Mouse (Mus musculus) right cerebral cortex, adult 18-20 months (tissue): Measurements from ENCODE around the gene Plcxd1.
"Not testable (repeated sequence)": the region's sequence is repeated elsewhere in the genome, so short reads cannot be mapped to it uniquely, and the experiment has no call there.

ENCODE experiments used
- DNase-seq: peaks from one replicate; pipeline ENCODE4 v3.0.0; 2022; ENCODE audit warnings: mixed read lengths

The Plcxd1 gene

DNA sequence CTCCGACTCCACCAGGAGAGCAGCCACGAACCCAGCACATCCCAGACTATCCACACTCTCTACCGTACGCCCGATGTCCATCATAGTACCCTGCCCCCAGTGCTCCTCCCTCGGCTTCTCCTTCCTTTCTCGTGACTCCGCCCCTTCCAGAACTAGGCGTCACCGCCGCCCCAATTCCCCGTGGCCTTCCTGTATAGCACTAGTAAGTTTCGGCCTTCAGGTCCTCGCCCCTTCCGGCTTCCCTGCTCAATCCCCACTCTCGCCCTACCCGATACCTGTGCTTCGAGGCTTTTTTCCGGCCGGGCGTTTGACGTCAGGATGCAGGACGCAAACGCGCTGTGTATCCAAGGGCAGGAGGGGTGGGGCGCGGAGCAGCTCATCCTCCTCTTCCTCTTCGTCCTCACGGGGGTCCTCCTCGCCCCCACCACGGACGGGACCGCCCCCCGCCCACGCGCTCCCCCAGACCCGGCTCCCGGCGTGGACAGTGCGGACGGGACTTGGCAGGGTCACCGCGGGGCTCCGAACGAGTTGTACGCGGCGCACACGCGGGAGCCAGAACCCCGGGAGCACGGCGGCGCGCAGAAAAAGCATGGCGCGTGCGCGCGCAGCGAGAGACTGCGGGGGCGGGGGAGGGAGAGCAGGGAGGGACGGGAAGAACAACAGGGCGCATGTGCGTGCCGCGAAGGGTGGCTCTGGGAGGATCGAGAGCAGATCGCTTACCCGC lies 8.0 kb downstream of the Plcxd1 start, which contains the start of gene Gtpbp6:
TSS of gene Gtpbp6 (minus strand) at position 617 of the 724 bp plus-strand sequence.
- DNase-seq, result peak; percentile 97

DNA sequence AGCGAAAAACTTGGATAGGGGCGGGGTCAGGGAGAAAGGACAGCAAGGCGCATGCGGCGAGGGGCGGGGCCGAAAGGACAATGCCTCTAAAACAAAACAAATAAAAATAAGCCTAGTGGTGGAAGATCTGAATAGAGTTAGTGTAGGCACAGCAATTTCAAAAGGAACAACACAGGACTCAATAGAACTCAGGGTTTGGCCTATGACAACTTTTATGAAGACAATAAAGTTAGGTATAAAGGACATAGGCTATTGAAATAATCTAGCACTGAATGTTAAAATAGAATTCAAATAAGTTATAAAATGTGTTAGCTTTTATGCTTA lies 8.5 kb downstream of the Plcxd1 start:
- no peak for DNase-seq

DNA sequence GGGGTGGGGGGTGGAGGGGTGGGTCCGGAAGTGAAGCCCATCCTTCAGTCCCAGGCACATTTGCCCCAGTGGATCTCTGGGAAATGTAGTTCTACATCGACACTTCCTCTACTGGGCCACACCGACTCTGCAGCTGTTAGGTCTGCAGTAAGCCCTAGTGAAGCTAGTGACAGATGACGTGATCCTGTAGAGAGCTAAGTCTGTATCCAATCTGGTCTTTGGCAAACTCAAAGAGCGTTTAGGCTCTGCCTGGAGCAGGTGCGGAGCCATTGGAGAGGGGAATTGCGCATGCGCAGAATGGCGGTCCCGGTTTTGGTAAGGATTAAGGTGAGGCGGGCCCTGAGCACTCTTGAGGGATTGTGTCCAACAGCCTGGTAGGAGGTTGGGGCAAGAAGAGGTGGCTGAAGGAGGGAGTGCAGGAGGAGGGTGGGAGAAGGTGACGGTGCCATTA lies 10.2 kb downstream of the Plcxd1 start, which contains the start of gene Zfp605:
TSS of gene Zfp605 (plus strand) at position 102 of the 451 bp plus-strand sequence.
- DNase-seq, result peak; percentile 93

DNA sequence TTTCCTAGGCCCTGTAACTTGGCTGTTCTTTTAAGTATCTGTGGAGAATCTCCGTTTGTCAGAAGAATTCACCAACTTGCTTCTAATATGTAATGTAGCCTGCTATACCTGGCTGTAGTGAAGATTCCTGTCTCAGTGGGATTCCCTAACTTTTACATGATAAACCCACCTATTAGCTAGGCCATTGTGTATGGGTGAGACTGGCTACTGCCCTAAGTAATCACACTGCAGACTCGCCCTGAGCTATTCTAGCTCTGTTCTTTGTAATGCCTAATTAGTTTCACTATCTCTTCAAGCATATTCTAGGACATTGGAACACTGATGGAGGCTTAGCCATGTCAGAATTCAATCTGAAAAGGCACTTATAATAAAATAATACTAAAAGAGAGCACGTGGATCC lies 22.6 kb downstream of the Plcxd1 start:
- not testable (repeated sequence) for DNase-seq

DNA sequence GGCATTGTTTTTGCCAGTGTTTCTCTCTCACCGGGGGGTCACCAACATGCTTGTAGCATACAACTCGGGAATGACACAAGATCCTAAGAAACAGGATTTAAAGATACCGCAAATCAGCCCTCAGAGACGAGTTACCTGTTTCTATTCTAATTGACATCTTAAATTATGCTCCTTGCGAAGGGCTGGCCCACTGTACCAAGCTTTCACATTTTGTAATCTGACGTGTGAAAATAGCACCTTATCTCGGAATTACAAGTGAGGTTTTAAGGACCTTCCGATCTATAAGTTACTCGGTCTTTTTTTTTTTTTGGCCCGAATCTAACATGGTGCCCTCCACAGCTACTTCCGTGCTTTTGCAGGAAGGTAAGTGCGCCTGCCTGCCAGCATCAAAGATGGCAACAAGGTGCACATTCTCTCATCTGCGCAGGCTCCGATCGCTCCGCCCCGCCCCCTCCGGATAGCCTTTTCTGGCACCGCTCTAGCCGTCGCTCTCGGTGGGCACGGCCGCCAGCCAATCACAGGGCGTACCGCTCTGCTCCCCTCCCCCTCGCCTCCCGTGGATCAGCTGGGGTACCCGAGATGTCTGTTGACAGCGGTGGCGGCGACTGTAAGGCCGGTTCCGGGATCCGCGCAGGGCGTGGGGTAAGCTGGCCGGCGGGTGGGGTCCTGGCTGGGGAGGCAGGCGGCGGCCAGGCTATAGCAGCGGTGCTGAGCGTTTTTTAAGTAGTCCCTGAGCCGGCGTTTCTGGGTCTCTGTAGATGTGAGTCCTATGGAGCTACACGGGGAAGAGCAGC lies 35.7 kb downstream of the Plcxd1 start, which contains the start of gene Chfr:
TSS of gene Chfr (plus strand) at position 550 of the 794 bp plus-strand sequence.
- DNase-seq, result peak; percentile 99

DNA sequence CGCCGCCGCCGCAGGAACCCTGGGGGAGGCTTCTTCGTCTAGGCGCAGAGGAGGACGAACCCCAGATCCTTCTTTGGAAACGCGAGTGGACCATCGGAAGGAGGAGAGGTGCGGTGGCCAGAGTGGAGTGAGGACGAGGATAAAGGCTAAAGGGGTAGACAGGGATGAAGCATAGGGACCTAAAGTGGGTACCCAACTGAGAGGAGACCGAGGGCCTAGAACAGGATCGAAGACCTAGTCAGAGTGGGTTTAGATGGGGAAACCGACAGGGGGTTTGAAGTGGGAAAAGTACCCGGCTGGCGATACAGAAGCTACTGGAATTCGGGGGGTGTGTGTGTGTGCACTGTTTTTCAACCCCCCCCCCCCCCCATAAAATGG lies 36.3 kb downstream of the Plcxd1 start:
- DNase-seq, result no peak

DNA sequence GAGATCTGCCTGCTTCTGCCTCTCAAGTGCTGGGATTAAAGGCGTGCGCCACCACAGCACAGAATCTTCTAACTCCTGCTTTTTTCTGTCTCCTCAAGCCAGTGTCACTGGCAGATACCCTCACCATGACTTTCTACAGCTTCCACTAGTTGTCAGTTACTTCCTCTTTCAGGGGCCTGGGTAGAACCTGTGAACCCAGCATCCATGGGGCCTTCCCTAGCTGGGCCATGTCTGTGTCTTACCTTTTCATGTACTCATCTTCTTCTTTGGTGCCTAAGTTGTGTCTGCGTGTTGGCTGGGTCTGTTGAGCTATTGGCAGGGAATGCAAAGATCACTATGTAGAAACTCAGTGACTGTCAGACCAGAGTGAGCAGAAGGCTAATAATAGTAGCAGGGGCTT lies 38.0 kb downstream of the Plcxd1 start:
- no peak for DNase-seq

DNA sequence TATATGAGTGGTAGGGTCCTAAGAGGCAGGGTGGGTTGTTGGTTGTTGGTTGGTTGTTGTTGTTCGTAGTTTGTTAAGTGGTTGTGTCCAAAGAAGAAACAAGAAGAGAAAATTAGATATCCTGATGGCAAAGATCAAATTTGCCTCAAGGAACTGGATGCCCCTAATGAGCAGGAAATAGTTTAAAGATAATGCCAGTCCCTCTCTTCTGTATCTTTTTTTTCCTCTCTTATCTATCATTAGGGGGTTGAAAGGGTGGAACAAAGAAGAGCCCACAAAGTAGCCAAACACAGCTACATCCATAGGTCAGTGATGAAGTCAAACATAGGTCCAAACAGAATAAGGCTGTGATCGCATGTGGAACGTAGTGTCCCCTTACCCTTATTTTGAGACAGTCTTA lies 39.6 kb downstream of the Plcxd1 start:
- DNase-seq, result no peak

DNA sequence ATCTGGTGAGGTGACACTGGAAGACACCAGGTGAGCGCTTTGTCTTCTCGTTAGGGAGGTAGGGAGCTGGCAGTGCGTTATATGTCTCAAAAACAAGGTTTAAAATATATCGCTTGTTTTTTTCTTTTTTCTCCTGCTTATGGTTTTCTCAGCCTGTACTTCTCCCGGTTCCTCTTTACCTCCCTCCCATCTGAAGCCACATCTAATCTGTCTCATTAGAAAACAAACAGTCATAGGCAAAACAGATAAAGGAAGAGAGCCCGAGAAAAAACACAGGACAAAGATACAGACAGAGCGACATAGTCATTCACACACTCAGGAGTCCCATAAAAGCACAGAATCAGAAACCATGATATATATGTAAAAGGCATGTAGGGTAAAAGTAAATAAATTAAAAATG lies 40.7 kb downstream of the Plcxd1 start:
- DNase-seq, result no peak

DNA sequence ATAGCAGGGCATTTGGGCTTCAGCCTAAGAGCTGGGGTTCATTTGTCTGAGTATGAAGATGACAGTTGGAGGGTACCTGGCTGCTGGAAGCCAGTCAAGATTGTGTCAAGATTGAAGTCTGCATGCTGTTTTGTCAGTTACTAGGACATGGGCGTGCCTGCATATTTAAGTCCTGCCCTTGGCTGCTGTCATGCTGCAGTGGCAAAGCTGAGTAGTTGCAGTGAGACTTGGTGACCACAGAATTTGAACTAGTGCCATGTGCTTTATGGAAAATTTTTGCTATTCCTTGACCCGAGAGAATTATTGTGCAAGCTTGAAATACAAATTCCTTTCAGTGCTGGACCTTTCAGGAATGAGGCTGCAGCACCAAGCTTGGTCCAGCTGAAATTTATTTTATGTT lies 42.5 kb downstream of the Plcxd1 start:
- no peak for DNase-seq

DNA sequence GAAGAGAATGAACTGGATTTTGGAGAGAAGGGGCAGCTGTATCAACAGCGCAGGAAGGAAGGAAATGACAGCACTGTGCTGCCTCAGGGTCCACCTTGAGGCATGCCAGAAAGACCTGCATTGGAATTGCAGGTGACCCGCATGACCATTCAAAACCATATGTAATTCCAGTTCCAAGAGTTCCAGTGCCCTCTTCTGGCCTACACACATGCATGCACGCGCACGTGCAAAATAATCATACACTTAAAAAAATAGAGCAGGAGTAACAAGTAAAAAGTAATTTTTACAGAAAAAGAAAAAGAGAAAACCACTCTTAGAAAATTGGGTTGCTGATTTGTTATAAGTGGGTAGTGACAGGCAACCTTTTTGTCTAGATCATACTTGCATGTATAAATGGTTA lies 43.2 kb downstream of the Plcxd1 start:
- no peak for DNase-seq
